Mouse (Mus musculus): Measurements from ENCODE around the gene Pidd1.
"Not testable (repeated sequence)": the region's sequence is repeated elsewhere in the genome, so short reads cannot be mapped to it uniquely, and the experiment has no call there.

The Pidd1 gene

GRCm38 (mm10) chr7:141416144-141416841, 27.5 kb downstream of the Pidd1 start:
- no peak for DNase-seq (ENCODE audit: extremely low spot score, low spot score)

DNA sequence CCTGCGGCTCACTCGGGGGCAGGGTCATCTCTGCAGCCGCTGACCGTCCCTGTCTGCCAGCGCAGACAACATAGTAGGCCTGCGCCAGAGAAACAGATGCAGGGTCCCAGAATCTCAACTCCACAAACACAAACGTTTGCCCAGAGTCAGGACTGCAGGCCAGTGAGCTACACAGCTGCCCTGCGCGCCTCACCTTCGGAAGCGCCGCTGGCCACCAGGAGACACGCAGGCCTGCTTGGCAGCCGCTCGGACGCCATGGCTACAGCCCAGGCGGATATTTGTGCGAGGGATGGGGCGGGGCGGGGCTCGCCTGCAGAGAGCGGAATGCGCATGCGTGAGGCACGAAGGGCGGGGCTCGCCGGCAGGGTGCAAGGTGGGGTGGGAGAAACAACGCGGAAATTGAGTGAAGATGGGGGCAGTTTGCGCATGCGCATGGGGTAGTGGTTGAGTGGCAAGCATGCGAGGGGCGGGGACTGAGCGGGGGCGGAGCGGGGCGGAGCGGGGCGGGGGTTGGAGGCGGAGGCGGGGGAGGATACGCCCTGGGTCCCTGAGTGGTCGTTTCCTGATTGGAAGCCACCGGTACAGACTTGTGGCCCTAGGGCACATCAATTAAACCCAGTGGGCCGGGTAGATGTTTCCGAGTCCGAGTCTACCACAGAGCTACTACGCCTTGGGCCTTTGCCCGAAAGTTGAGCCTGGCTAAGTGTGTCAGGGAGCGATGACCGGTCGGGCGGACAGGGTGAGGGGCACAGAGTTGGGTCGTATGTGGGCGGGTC, 29.8 kb downstream of the Pidd1 start, which contains the start of gene Gatd1:
Gatd1 (minus strand) TSS at position 328 of the 776 bp plus-strand sequence.
- peak; percentile 100 for DNase-seq (ENCODE audit: extremely low spot score, low spot score)

DNA sequence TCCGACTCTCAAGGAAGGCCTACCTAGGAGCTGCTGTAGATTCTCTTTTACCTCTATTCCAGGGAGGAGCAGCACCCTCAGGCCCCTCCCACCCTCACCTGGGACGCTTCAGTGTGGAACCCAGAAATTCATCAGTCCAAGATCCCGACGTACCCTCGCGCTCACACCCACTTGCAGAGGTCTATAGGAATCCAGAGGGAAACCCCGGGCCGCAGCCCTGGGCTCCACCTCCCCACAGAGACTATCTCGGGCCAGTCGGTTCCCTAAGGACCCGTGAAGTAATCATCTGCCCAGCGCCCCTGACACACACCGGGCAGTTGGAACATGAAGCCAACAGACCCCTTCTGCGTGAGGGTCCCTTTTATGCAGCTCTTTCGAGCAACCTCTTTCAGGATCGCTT, 30.5 kb downstream of the Pidd1 start:
- no peak for DNase-seq (ENCODE audit: extremely low spot score, low spot score)

GRCm38 (mm10) chr7:141411667-141412066, 32.2 kb downstream of the Pidd1 start:
- DNase-seq (ENCODE audit: extremely low spot score, low spot score) = no peak

- no peak for DNase-seq (ENCODE audit: extremely low spot score, low spot score)
Observed at GRCm38 (mm10) chr7:141410631-141411030, 33.2 kb downstream of the Pidd1 start.

DNA sequence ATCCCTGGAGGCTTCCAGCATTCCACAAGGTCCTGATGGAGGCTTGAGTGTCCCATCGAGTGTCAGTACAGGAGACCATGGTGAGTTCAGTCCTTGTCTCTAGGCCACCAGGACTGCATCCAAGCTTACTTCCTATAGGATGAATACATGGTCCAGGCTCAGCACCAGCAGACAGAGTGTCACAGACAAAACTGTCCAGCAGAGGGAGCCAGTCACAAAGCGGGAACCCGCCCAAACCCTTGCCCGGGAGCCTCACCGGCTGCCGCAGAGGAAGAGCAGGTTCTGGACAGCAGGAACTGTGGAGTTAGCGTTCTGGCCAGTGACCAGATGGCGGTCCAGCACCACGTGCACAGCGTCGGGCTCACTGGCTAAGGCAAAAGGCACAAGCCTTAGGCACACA, 35.0 kb downstream of the Pidd1 start:
- peak; percentile 83 for DNase-seq (ENCODE audit: extremely low spot score, low spot score)

DNA sequence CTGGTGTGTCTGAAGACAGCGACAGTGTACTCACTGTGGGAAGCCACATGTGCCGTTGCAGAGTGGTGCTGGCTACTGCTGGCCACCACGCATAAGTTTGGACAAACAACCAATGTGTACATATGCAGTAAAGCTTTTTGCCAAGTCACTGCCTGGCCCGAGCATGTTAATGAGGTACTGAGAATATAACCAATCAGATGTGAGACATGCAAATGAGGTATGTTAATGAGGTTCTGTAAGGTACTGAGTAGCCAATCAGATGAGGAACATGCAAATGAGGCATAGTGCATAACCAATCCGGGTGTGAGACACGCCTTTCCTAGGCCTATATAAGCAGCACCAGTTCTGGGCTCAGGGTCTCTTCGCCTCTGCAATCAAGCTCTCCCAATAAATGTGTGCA, 36.2 kb downstream of the Pidd1 start:
- not testable (repeated sequence) for DNase-seq (ENCODE audit: extremely low spot score, low spot score)

DNA sequence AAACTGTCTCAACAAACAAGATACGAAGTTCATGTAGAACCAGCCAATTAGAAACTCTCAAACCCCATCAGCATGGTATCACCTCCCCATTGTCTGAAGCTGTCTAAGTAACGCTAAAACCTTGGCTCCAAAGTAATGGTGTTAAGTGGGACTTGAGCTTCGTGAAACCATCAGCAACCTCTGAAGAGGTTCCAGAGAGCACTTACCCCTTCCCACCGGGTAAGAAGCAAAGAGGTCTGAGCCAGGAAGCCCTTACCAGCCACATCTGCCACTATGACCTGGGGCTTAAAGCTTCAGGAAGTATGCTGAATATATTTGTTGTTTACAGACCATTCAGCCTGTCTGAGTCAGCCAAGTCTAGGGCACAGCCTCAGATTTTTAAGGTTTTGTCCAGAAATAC, 38.4 kb downstream of the Pidd1 start:
- no peak for DNase-seq (ENCODE audit: extremely low spot score, low spot score)

DNA sequence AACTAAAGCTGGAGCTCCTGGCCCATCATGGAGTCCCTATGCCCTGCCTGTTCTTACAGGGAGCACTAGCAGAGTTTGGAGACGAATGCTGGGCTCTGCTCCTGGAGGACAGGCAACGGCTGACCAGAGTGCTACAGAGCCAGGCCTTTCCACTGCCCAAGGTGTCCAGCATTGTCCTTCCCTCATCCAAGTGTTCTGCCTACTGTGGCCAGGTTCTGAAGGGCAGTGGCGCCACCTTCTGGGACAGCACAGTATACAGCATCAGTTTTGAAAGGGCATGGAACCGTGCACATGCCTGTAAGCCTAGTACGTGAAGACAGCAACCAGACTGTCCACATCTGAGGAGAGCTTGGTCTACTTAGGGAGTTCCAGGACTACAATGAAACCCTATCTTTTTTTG, 40.5 kb downstream of the Pidd1 start:
- DNase-seq (ENCODE audit: extremely low spot score, low spot score) = peak; percentile 47

DNA sequence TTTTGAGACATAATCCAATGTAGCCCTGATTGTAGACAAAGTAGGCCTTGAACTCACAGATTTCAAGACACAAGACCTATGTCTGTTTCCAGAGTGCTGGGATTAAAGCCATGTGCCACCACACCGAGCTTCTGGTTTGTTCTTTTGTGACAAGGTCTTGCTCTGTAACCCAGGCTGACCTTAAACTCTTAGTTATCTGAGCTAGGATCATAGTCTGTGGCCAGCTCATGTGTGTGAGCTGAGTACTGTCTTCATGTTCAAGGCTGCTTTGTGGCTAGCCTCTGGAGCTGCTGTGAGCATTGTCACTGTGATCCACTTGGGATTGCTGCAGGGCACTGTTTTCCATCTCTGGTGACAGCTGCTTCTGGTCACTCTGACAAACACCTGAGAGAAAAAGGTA, 48.5 kb downstream of the Pidd1 start:
- no peak for DNase-seq (ENCODE audit: extremely low spot score, low spot score)

DNA sequence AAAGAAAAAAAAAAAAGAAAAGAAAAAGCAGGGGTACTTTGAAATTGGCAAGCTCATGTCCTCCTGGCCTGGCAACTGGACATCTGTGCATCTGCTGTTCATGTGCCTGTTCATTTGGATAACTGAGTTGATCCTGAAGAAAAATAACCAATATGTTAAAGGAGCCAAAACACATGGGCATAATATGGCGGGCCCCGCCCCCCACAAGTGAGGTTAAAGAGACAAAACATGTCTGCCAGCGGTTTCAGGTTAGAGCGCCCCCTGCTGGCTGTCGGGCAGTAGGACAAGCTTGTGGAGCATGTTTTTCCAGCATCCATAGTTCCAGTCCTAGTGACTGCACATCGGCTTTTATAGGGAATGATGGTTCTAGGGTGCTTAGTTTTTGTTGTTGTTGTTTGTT, 49.1 kb downstream of the Pidd1 start:
- peak; percentile 82 for DNase-seq (ENCODE audit: extremely low spot score, low spot score)

DNA sequence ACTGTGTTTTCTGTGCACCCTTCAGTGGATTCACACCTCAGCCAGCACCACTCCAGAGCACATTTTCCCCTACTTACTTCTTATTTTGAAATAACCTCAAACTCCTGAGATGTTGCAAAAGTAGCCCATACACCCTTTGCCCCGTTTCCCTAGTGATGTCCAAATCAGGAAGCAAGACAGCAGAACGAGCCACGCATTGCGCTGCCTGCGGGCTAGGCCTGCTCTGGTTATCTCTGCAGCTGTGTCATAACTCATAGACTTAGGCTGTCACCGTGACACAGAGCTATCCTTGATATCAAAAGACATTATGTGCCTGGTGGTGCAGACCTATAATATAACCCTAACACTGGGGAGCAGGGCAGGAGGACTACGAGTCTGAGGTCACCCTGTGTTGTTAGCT, 49.7 kb downstream of the Pidd1 start:
- no peak for DNase-seq (ENCODE audit: extremely low spot score, low spot score)

DNA sequence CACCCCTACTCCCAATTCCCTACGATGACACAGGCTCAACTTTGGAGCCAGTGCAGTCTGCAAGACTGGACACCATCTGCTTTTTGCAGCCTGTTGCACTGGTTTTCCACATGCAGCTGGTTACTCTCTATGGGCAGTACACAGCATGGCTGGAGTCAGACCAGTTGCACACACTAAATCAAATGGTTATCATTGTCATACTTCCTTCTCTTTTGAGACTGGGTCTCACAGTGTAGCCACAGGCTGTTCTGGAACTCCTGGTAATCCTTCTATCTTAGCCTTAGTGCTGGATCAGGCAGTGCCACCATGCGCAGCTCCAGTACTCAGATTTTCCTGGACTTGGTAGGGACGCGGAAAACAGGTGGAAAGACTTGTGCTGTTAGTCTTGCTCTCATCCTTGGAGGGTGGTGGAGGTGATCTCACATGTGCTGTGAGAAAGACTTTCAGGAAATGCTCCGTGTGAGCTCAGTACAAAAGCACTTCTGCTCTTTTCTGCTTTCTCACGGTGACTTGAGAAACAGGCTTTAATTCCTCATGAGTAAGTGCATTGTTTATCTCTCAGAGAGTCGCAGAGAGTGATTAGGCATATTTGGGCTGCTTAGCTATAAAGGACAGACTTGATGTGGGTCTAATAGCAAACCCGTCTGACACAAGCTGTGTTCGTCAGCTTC, 51.1 kb downstream of the Pidd1 start:
- no peak for DNase-seq (ENCODE audit: extremely low spot score, low spot score)

GRCm38 (mm10) chr7:141391625-141392551, 51.9 kb downstream of the Pidd1 start, which contains the start of gene Taldo1:
Gene Taldo1, plus strand, starts transcription at chr7:141392199.
- DNase-seq (ENCODE audit: extremely low spot score, low spot score) = peak; percentile 97

GRCm38 (mm10) chr7:141390326-141391259, 53.2 kb downstream of the Pidd1 start:
- DNase-seq (ENCODE audit: extremely low spot score, low spot score) = no peak

DNA sequence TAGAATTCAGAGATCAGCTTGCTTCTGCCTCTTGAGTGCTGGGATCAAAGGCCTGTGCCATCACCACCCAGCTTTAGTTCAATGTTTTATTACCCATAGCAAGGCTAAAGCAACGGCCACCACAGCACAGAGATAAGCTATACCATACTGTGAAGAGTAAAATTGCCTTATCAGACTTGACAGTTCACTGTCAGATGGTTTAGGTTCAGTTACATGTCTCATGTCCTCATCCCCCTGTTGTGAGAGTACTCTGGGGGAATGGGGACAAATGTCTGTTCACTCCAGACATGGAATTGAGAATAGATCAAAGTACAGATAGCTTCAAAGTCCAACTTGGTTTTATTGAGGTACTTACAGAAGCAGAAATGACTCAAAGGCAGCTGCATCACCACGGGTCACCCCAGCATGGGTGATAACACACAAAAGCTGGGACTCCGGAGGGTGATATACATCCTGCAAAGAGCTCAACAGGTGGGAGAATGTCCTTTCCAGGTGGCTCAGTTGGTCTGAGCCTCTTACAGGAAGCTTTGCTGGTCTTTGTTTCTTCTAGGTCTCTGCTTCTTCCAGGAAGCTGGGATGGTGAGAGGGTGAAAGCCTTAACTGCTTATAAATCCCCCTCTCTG, 55.2 kb downstream of the Pidd1 start:
- DNase-seq (ENCODE audit: extremely low spot score, low spot score) = no peak
